Mouse (Mus musculus): Measurements from ENCODE around the gene Sez6l. TPM values are rescaled to one million over a fixed set of nuclear protein-coding genes. Genes with fewer than 3 reads are reported as not detected.

The Sez6l gene
- polyA plus RNA-seq, 1 experiment from 2014 or later, result 28.4 TPM

DNA sequence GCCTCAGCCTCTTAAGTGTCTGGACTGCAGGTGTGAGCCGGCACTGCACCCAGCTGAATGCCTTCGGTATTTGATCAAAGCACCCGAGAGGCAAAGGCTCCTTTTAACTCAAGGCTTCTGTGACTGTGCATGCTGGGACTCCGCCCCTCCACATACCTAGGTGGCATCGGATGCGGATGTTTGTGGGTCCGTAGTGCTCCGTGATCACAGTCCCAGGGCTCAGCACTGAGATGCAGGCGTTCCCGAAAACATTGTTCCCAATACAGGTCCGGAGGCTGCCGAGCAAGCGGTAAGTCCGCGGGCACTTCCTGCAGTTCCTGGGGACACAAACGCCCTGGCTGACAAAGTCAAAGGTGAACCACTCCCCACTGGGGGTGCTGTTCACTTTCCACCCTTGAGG is 186.0 kb downstream of the Sez6l start:
- Histone ChIP-seq H3K27me3 (0 out of 2 replicates have a peak, but pooled peaks cover 7% of the 10 kb centered on the region), H3K36me3 (peaks cover 58% of the 10 kb centered on the region), H3K4me1 (replicated peaks) (peaks cover 70% of the 10 kb centered on the region), H3K4me2 (0 out of 2 replicates have a peak overlapping the region, but pooled peaks have one; percentile 4), H3K9me3 (no peaks in the 10 kb centered on the region), H3K27ac (no peak overlapping the region), H3K9ac (no peak overlapping the region), H3K4me3 (no peak overlapping the region)
- ATAC-seq (ENCODE audit: low FRiP score), result no peak
- 64% methylated on average over 16 of the region's 16 CpGs for WGBS

- WGBS, result 80% methylated on average over 9 of the region's 9 CpGs
These were observed 187.6 kb downstream of the Sez6l start for GRCm38 (mm10) chr5:112389352-112389751.

DNA sequence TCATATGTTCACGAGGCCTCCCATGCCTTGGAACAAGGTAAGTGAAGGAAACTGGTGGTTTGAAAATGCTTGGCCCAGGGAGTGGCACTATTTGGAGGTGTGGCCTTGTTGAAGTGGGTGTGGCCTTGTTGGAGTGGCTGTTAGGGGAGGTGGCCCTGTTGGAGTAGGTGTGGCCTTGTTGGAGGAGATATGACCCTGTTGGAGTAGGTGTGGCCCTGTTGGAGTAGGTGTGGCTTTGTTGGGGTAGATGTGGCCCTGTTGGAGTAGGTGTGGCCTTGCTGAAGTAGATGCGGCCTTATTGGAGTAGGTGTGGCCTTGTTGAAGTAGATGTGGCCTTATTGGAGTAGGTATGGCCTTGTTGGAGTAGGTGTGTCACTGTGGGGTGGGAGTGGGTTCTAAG is 191.0 kb downstream of the Sez6l start:
- no peak overlapping the region for H3K4me3 ChIP-seq
- H3K9ac ChIP-seq, result no peak overlapping the region
- H3K9me3 ChIP-seq, result no peaks in the 10 kb centered on the region
- H3K36me3 ChIP-seq, result peaks cover 77% of the 10 kb centered on the region
- no peak overlapping the region for H3K4me2 ChIP-seq
- H3K27ac ChIP-seq, result no peak overlapping the region
- WGBS, result 87% methylated on average over 2 of the region's 2 CpGs
- H3K4me1 ChIP-seq (replicated peaks), result peaks cover 46% of the 10 kb centered on the region
- 0 out of 2 replicates have a peak, but pooled peaks cover under 1% of the 10 kb centered on the region for H3K27me3 ChIP-seq
- ATAC-seq (ENCODE audit: low FRiP score), result no peak

More at GRCm38 (mm10) chr5:112389352-112389751, 187.6 kb downstream of the Sez6l start:
- Histone ChIP-seq H3K27me3 (0 out of 2 replicates have a peak, but pooled peaks cover 7% of the 10 kb centered on the region), H3K27ac (no peak overlapping the region), H3K4me2 (peak overlapping the region; percentile 19), H3K36me3 (peaks cover 74% of the 10 kb centered on the region), H3K9me3 (no peaks in the 10 kb centered on the region), H3K9ac (peak overlapping the region; percentile 35; the same call in 1 of the 2 replicates), H3K4me3 (no peak overlapping the region; the same call in 1 of the 2 replicates), H3K4me1 (replicated peaks) (peaks cover 60% of the 10 kb centered on the region)
- ATAC-seq (ENCODE audit: low FRiP score), result no peak

DNA sequence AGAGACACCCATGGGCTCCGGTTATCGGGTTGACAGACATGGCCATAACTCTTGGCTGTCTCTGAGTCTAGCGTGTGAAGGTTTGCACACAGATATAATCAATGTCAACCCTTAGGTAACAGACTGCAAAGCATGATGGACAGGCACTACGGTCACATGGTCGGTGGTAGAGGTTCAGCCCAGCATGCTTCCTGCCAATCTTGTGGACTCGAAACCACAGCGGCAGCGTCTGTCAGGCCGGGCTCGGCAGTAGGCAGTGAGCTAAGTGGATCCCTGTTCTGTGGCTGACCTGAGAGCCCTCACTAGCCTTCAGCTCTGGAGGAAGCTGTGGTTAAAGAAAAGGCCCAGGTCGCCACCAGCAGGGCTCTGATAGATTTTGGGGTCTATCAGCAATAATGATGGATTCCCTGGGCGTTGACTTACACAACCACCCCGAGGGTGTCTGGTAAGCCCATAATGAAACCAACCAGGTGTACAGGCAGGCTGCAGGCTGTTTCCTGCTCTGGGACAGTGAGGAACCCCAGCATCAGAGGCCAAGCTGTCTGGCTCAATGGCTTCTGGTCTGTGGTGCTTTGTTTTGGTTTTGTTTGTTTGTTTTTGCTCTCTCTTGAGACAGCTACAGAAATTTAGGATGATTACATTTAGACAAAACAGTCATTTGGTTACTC is 192.0 kb downstream of the Sez6l start:
- Histone ChIP-seq H3K9ac (no peak overlapping the region), H3K4me2 (no peak overlapping the region), H3K4me3 (no peak overlapping the region), H3K9me3 (no peaks in the 10 kb centered on the region), H3K27ac (no peak overlapping the region), H3K27me3 (no peaks in the 10 kb centered on the region), H3K4me1 (replicated peaks) (peaks cover 35% of the 10 kb centered on the region), H3K36me3 (peaks cover 76% of the 10 kb centered on the region)
- WGBS, result 95% methylated on average over 13 of the region's 13 CpGs
- no peak for ATAC-seq (ENCODE audit: low FRiP score)

DNA sequence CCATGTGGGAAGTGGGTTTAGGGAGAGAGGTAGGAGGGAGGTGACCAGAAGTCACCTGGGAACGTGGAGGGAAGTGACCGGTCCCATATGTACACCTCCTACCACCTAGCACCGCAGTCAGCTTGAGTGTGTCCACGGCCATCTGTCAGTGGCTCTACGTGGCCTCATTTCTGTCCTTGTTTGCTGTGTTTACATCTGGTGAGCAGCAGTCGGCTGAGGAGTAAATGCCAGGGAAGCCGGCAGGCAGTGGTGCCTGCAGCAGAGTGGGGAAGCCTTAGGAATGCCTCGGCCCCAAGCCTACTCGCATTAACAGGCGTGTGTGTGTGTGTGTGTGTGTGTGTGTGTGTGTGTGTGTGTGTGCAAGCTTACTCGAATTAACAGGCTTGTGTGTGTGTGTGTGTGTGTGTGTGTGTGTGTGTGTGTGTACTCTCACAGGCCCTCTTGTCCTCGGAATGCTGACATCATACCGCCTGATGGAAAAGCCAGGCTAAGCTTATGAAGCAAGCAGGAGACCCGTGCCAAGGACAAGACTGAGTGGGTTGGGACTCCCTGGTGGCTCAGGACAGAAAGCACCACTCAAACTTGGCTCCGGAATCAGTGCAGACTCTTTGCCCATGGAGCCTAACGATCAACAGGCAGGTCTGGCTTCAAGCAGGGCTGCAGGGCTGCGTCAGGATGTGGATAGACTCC is 194.2 kb downstream of the Sez6l start:
- H3K9ac ChIP-seq, result peak overlapping the region; percentile 19; the same call in 1 of the 2 replicates
- no peak overlapping the region for H3K4me2 ChIP-seq
- H3K27ac ChIP-seq, result peak overlapping the region; percentile 76
- ATAC-seq (ENCODE audit: low FRiP score), result no peak; the same call in 1 of the 2 replicates
- no peaks in the 10 kb centered on the region for H3K27me3 ChIP-seq
- no peak overlapping the region for H3K4me3 ChIP-seq
- peaks cover 78% of the 10 kb centered on the region for H3K36me3 ChIP-seq
- no peaks in the 10 kb centered on the region for H3K9me3 ChIP-seq
- WGBS, result 68% methylated on average over 17 of the region's 17 CpGs
- H3K4me1 ChIP-seq (replicated peaks), result peaks cover 18% of the 10 kb centered on the region

DNA sequence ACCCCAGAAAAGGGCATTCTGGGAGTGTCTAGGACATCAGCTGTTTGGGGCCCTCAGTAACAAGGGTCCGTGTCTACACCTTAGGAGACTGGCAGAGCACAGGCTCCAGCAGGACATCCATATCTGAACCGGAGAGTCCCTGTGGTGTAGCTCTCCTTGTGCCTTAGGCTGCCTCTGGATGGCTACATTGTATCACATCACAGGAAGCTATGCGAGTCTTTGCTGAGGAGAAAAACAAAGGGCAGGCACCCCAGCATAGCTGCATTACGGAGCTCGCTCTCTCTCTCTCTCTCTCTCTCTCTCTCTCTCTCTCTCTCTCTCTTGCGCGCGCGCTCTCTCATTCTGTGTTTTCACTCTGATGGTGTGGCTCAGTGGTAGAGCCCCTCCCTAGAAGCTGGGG is 194.9 kb downstream of the Sez6l start:
- ATAC-seq (ENCODE audit: low FRiP score), result peak; percentile 36; the same call in 1 of the 2 replicates
- H3K9me3 ChIP-seq, result no peaks in the 10 kb centered on the region
- no peaks in the 10 kb centered on the region for H3K27me3 ChIP-seq
- H3K4me1 ChIP-seq (replicated peaks), result peaks cover 18% of the 10 kb centered on the region
- no peak overlapping the region for H3K4me3 ChIP-seq
- H3K4me2 ChIP-seq, result no peak overlapping the region
- H3K9ac ChIP-seq, result peak overlapping the region; percentile 19; the same call in 1 of the 2 replicates
- 51% methylated on average over 9 of the region's 9 CpGs for WGBS
- H3K36me3 ChIP-seq, result peaks cover 78% of the 10 kb centered on the region
- peak overlapping the region; percentile 76 for H3K27ac ChIP-seq

- WGBS, result 86% methylated on average over 11 of the region's 11 CpGs
- Histone ChIP-seq H3K36me3 (peaks cover 78% of the 10 kb centered on the region), H3K4me2 (no peak overlapping the region), H3K27ac (peak overlapping the region; percentile 76; the same call in 1 of the 2 replicates), H3K27me3 (no peaks in the 10 kb centered on the region), H3K4me3 (no peak overlapping the region), H3K9me3 (no peaks in the 10 kb centered on the region), H3K4me1 (replicated peaks) (peaks cover 18% of the 10 kb centered on the region), H3K9ac (0 out of 2 replicates have a peak overlapping the region, but pooled peaks have one; percentile 19)
- ATAC-seq (ENCODE audit: low FRiP score), result no peak
These were observed 195.8 kb downstream of the Sez6l start for GRCm38 (mm10) chr5:112381154-112381553.

DNA sequence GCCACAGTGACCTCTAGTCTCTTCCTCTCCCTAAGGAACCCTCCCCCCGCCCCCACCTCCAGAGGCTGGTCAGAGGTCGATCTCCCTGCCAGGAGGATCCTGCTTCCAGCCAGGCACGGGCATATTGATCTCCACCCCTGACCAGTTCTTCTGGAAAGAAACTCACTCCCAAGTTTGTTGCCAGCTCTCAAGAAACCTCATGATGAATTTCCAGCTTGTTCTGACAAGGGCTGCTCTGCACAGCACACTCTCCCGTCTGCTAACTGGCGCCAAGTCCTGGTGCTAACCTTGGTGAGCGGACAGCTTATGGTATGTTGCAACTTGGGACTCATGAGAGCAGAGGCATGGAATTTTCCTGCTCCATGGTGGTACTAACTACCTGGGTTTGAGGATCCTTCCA is 198.3 kb downstream of the Sez6l start:
- H3K9me3 ChIP-seq, result no peaks in the 10 kb centered on the region
- no peak overlapping the region for H3K4me3 ChIP-seq
- H3K9ac ChIP-seq, result no peak overlapping the region
- no peak overlapping the region for H3K4me2 ChIP-seq
- ATAC-seq (ENCODE audit: low FRiP score), result no peak
- H3K36me3 ChIP-seq, result peaks cover 78% of the 10 kb centered on the region
- no peaks in the 10 kb centered on the region for H3K27me3 ChIP-seq
- H3K27ac ChIP-seq, result no peak overlapping the region
- peaks cover 18% of the 10 kb centered on the region for H3K4me1 ChIP-seq (replicated peaks)
- 87% methylated on average over 6 of the region's 6 CpGs for WGBS

DNA sequence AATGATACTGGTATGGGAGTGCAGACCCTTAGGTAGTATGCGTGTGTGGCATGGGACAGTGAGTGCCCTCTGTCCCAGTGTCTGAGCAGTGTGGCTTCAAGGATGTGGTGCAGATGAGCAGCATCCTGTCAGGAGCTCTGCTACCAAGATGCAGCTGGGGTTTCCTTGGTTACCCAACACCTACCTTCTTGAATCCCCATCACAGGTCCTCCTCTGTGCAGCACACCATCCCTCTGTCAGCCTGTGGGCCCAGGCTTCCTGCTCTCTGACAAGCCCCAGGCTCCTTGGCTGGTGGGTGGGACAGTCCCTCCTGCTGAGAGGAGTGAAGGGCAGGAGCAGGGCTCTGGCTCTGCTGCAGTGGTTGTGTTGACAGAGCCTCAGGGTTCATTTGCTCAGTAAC is 199.6 kb downstream of the Sez6l start:
- WGBS, result 89% methylated on average over 1 of the region's 1 CpGs
- Histone ChIP-seq H3K4me2 (no peak overlapping the region), H3K9ac (no peak overlapping the region), H3K4me3 (no peak overlapping the region), H3K27me3 (no peaks in the 10 kb centered on the region), H3K4me1 (replicated peaks) (peaks cover 19% of the 10 kb centered on the region), H3K36me3 (peaks cover 77% of the 10 kb centered on the region), H3K27ac (no peak overlapping the region), H3K9me3 (no peaks in the 10 kb centered on the region)
- no peak for ATAC-seq (ENCODE audit: low FRiP score)

- peaks cover 22% of the 10 kb centered on the region for H3K4me1 ChIP-seq (replicated peaks)
- peak overlapping the region; percentile 51; the same call in 1 of the 2 replicates for H3K9ac ChIP-seq
- H3K9me3 ChIP-seq, result no peaks in the 10 kb centered on the region
- ATAC-seq (ENCODE audit: low FRiP score), result no peak
- peaks cover 77% of the 10 kb centered on the region for H3K36me3 ChIP-seq
- no peak overlapping the region for H3K4me3 ChIP-seq
- no peak overlapping the region for H3K4me2 ChIP-seq
- H3K27ac ChIP-seq, result no peak overlapping the region
- 85% methylated on average over 4 of the region's 4 CpGs for WGBS
- no peaks in the 10 kb centered on the region for H3K27me3 ChIP-seq
These were observed 200.9 kb downstream of the Sez6l start for GRCm38 (mm10) chr5:112376111-112376510.

- peak overlapping the region; percentile 66 for H3K9ac ChIP-seq
- no peak overlapping the region for H3K4me3 ChIP-seq
- peak overlapping the region; percentile 94 for H3K27ac ChIP-seq
- H3K4me2 ChIP-seq, result peak overlapping the region; percentile 36
- H3K27me3 ChIP-seq, result no peaks in the 10 kb centered on the region
- peaks cover 48% of the 10 kb centered on the region for H3K4me1 ChIP-seq (replicated peaks)
- peak; percentile 89 for ATAC-seq (ENCODE audit: low FRiP score)
- no peaks in the 10 kb centered on the region for H3K9me3 ChIP-seq
- 11% methylated on average over 7 of the region's 7 CpGs for WGBS
- peaks cover 74% of the 10 kb centered on the region for H3K36me3 ChIP-seq
These were observed 205.1 kb downstream of the Sez6l start for GRCm38 (mm10) chr5:112371933-112372332.

GRCm38 (mm10) chr5:112370236-112370813 is 206.7 kb downstream of the Sez6l start:
- no peaks in the 10 kb centered on the region for H3K27me3 ChIP-seq
- H3K9ac ChIP-seq, result peak overlapping the region; percentile 53; the same call in 1 of the 2 replicates
- peaks cover 71% of the 10 kb centered on the region for H3K36me3 ChIP-seq
- 84% methylated on average over 12 of the region's 12 CpGs for WGBS
- H3K4me1 ChIP-seq (replicated peaks), result peaks cover 48% of the 10 kb centered on the region
- peak overlapping the region; percentile 94 for H3K27ac ChIP-seq
- no peak overlapping the region for H3K4me2 ChIP-seq
- ATAC-seq (ENCODE audit: low FRiP score), result no peak
- H3K4me3 ChIP-seq, result no peak overlapping the region
- H3K9me3 ChIP-seq, result no peaks in the 10 kb centered on the region

Data from hindbrain, embryonic 13.5 days (tissue).